Mouse (Mus musculus) kidney, adult 2 months (tissue): ENCODE measurements around the gene Agfg2.

Source experiments
- CTCF ChIP-seq: fragments of 200-500 bp; conservative IDR thresholded peaks from 2 replicates; pipeline ENCODE4 v1.5.1; 2011; ENCODE audit warnings: low read depth, mild to moderate bottlenecking, control low read depth, low read length, moderate library complexity, mixed read lengths; ENCODE audit not compliant: insufficient read depth, insufficient read length
- POLR2A ChIP-seq: fragments of 200-500 bp; IDR thresholded peaks from one replicate; pipeline ENCODE4 v1.6.1; 2011; ENCODE audit warnings: low read depth, low read length, control low read depth

- peak; percentile 49 for TF ChIP-seq CTCF
- no peak for TF ChIP-seq POLR2A
Observed at GRCm38 (mm10) chr5:137726767-137727166, 42.2 kb upstream of the Agfg2 start.
